Mouse (Mus musculus) kidney, adult 2 months (tissue): Measurements from ENCODE around the gene Tuft1.
"Not testable (repeated sequence)": the region's sequence is repeated elsewhere in the genome, so short reads cannot be mapped to it uniquely, and the experiment has no call there.

Source experiments
- CTCF ChIP-seq: fragments of 200-500 bp; conservative IDR thresholded peaks from 2 replicates; pipeline ENCODE4 v1.5.1; 2011; ENCODE audit warnings: low read depth, mild to moderate bottlenecking, control low read depth, low read length, moderate library complexity, mixed read lengths; ENCODE audit not compliant: insufficient read depth, insufficient read length
- POLR2A ChIP-seq: fragments of 200-500 bp; IDR thresholded peaks from one replicate; pipeline ENCODE4 v1.6.1; 2011; ENCODE audit warnings: low read depth, low read length, control low read depth

- not testable (repeated sequence) for TF ChIP-seq CTCF, POLR2A
Measured at GRCm38 (mm10) chr3:94680032-94680431, 21.4 kb upstream of the Tuft1 start.
